Mouse (Mus musculus): ENCODE measurements at regions not wholly inside any gene's neighbourhood (a gene's known extent, or its start where the extent isn't known, plus 50 kb on each side); places are given as distances from the start of the nearest gene placed in this dataset.
A peak's percentile ranks its signal among the peaks of the same experiment; 100 is the strongest.

GRCm38 (mm10) chr9:61311604-61312003 is 60.6 kb upstream of the Tle3 start:
- H3K27me3 ChIP-seq (ENCODE audit: control insufficient read depth, insufficient read depth, low read length) = peaks cover 3% of the 10 kb centered on the region; the same call in 1 of the 2 replicates
- 64% methylated on average over 5 of the region's 5 CpGs for whole genome bisulfite sequencing
- no peak overlapping the region for H3K9ac ChIP-seq (ENCODE audit: low read length)
- no peak overlapping the region for H3K27ac ChIP-seq (ENCODE audit: low read length)
- ATAC-seq (ENCODE audit: insufficient read depth, low FRiP score) = no peak
- peaks cover 21% of the 10 kb centered on the region for H3K4me1 ChIP-seq (ENCODE audit: control insufficient read depth, insufficient read depth, low read length)
- H3K9me3 ChIP-seq (replicated peaks; ENCODE audit: control insufficient read depth, low read length) = no peaks in the 10 kb centered on the region
- H3K4me2 ChIP-seq (ENCODE audit: low read depth, low read length) = no peak overlapping the region
- no peak overlapping the region for H3K4me3 ChIP-seq (replicated peaks; ENCODE audit: low read length)
- no peaks in the 10 kb centered on the region for H3K36me3 ChIP-seq (ENCODE audit: control insufficient read depth, insufficient read depth, low read length)

GRCm38 (mm10) chr9:61314630-61315179 is 57.5 kb upstream of the Tle3 start:
- no peaks in the 10 kb centered on the region for H3K36me3 ChIP-seq (ENCODE audit: control insufficient read depth, insufficient read depth, low read length)
- WGBS = 45% methylated on average over 6 of the region's 6 CpGs
- H3K4me3 ChIP-seq (replicated peaks; ENCODE audit: low read length) = no peak overlapping the region
- no peak overlapping the region for H3K27ac ChIP-seq (ENCODE audit: low read length)
- no peak overlapping the region for H3K9ac ChIP-seq (ENCODE audit: low read length)
- no peaks in the 10 kb centered on the region for H3K9me3 ChIP-seq (replicated peaks; ENCODE audit: control insufficient read depth, low read length)
- no peak for ATAC-seq (ENCODE audit: insufficient read depth, low FRiP score)
- peaks cover 3% of the 10 kb centered on the region; the same call in 1 of the 2 replicates for H3K27me3 ChIP-seq (ENCODE audit: control insufficient read depth, insufficient read depth, low read length)
- peaks cover 21% of the 10 kb centered on the region for H3K4me1 ChIP-seq (ENCODE audit: control insufficient read depth, insufficient read depth, low read length)
- no peak overlapping the region for H3K4me2 ChIP-seq (ENCODE audit: low read depth, low read length)

- H3K4me3 ChIP-seq (replicated peaks; ENCODE audit: low read length) = no peak overlapping the region
- H3K9me3 ChIP-seq (replicated peaks; ENCODE audit: control insufficient read depth, low read length) = no peaks in the 10 kb centered on the region
- H3K27ac ChIP-seq (ENCODE audit: low read length) = peak overlapping the region; percentile 50
- H3K36me3 ChIP-seq (ENCODE audit: control insufficient read depth, insufficient read depth, low read length) = no peaks in the 10 kb centered on the region
- no peak overlapping the region for H3K4me2 ChIP-seq (ENCODE audit: low read depth, low read length)
- peak; percentile 63 for ATAC-seq (ENCODE audit: insufficient read depth, low FRiP score)
- WGBS = 36% methylated on average over 17 of the region's 17 CpGs
- no peak overlapping the region for H3K9ac ChIP-seq (ENCODE audit: low read length)
- peaks cover 21% of the 10 kb centered on the region for H3K4me1 ChIP-seq (ENCODE audit: control insufficient read depth, insufficient read depth, low read length)
- peaks cover 3% of the 10 kb centered on the region; the same call in 1 of the 2 replicates for H3K27me3 ChIP-seq (ENCODE audit: control insufficient read depth, insufficient read depth, low read length)
These were observed 56.5 kb upstream of the Tle3 start for GRCm38 (mm10) chr9:61315371-61316298.

GRCm38 (mm10) chr9:61316442-61316841 is 55.7 kb upstream of the Tle3 start:
- peak overlapping the region; percentile 50; the same call in 1 of the 2 replicates for H3K27ac ChIP-seq (ENCODE audit: low read length)
- H3K27me3 ChIP-seq (ENCODE audit: control insufficient read depth, insufficient read depth, low read length) = peaks cover 3% of the 10 kb centered on the region; the same call in 1 of the 2 replicates
- H3K4me1 ChIP-seq (ENCODE audit: control insufficient read depth, insufficient read depth, low read length) = peaks cover 21% of the 10 kb centered on the region
- no peak overlapping the region for H3K9ac ChIP-seq (ENCODE audit: low read length)
- H3K36me3 ChIP-seq (ENCODE audit: control insufficient read depth, insufficient read depth, low read length) = no peaks in the 10 kb centered on the region
- no peaks in the 10 kb centered on the region for H3K9me3 ChIP-seq (replicated peaks; ENCODE audit: control insufficient read depth, low read length)
- 37% methylated on average over 4 of the region's 4 CpGs for WGBS
- peak; percentile 29; the same call in 1 of the 2 replicates for ATAC-seq (ENCODE audit: insufficient read depth, low FRiP score)
- H3K4me3 ChIP-seq (replicated peaks; ENCODE audit: low read length) = no peak overlapping the region
- H3K4me2 ChIP-seq (ENCODE audit: low read depth, low read length) = no peak overlapping the region

- H3K4me2 ChIP-seq (ENCODE audit: low read depth, low read length) = no peak overlapping the region
- no peak overlapping the region for H3K27ac ChIP-seq (ENCODE audit: low read length)
- no peaks in the 10 kb centered on the region for H3K27me3 ChIP-seq (ENCODE audit: control insufficient read depth, insufficient read depth, low read length)
- no peak overlapping the region for H3K9ac ChIP-seq (ENCODE audit: low read length)
- ATAC-seq (ENCODE audit: insufficient read depth, low FRiP score) = no peak
- H3K36me3 ChIP-seq (ENCODE audit: control insufficient read depth, insufficient read depth, low read length) = no peaks in the 10 kb centered on the region
- no peaks in the 10 kb centered on the region for H3K9me3 ChIP-seq (replicated peaks; ENCODE audit: control insufficient read depth, low read length)
- H3K4me3 ChIP-seq (replicated peaks; ENCODE audit: low read length) = no peak overlapping the region
- H3K4me1 ChIP-seq (ENCODE audit: control insufficient read depth, insufficient read depth, low read length) = peaks cover 17% of the 10 kb centered on the region
- WGBS = 84% methylated on average over 6 of the region's 6 CpGs
These were observed 52.4 kb upstream of the Tle3 start for GRCm38 (mm10) chr9:61319721-61320120.

- WGBS = 74% methylated on average over 1 of the region's 1 CpGs
- Histone ChIP-seq H3K27me3 (ENCODE audit: control insufficient read depth, insufficient read depth, low read length) (no peaks in the 10 kb centered on the region), H3K4me2 (ENCODE audit: low read depth, low read length) (no peak overlapping the region), H3K27ac (ENCODE audit: low read length) (no peak overlapping the region), H3K9ac (ENCODE audit: low read length) (no peak overlapping the region), H3K4me3 (replicated peaks; ENCODE audit: low read length) (no peak overlapping the region), H3K9me3 (replicated peaks; ENCODE audit: control insufficient read depth, low read length) (no peaks in the 10 kb centered on the region), H3K36me3 (ENCODE audit: control insufficient read depth, insufficient read depth, low read length) (no peaks in the 10 kb centered on the region), H3K4me1 (ENCODE audit: control insufficient read depth, insufficient read depth, low read length) (peaks cover 10% of the 10 kb centered on the region)
- no peak for ATAC-seq (ENCODE audit: insufficient read depth, low FRiP score)
These were observed 50.9 kb upstream of the Tle3 start for GRCm38 (mm10) chr9:61321314-61321713.

GRCm38 (mm10) chr9:61321825-61322224 is 50.3 kb upstream of the Tle3 start:
- Histone ChIP-seq H3K27me3 (ENCODE audit: control insufficient read depth, insufficient read depth, low read length) (no peaks in the 10 kb centered on the region; the same call in 1 of the 2 replicates), H3K36me3 (ENCODE audit: control insufficient read depth, insufficient read depth, low read length) (no peaks in the 10 kb centered on the region), H3K4me3 (replicated peaks; ENCODE audit: low read length) (no peak overlapping the region), H3K4me1 (ENCODE audit: control insufficient read depth, insufficient read depth, low read length) (peaks cover 7% of the 10 kb centered on the region), H3K27ac (ENCODE audit: low read length) (no peak overlapping the region), H3K9ac (ENCODE audit: low read length) (no peak overlapping the region), H3K9me3 (replicated peaks; ENCODE audit: control insufficient read depth, low read length) (no peaks in the 10 kb centered on the region), H3K4me2 (ENCODE audit: low read depth, low read length) (no peak overlapping the region)
- WGBS = 44% methylated on average over 8 of the region's 8 CpGs
- ATAC-seq (ENCODE audit: insufficient read depth, low FRiP score) = no peak

- H3K27ac ChIP-seq (ENCODE audit: low read length) = no peak overlapping the region
- no peak for ATAC-seq (ENCODE audit: insufficient read depth, low FRiP score)
- 67% methylated on average over 11 of the region's 11 CpGs for WGBS
- no peaks in the 10 kb centered on the region; the same call in 1 of the 2 replicates for H3K27me3 ChIP-seq (ENCODE audit: control insufficient read depth, insufficient read depth, low read length)
- H3K9ac ChIP-seq (ENCODE audit: low read length) = no peak overlapping the region
- H3K36me3 ChIP-seq (ENCODE audit: control insufficient read depth, insufficient read depth, low read length) = no peaks in the 10 kb centered on the region
- H3K4me2 ChIP-seq (ENCODE audit: low read depth, low read length) = no peak overlapping the region
- no peaks in the 10 kb centered on the region for H3K9me3 ChIP-seq (replicated peaks; ENCODE audit: control insufficient read depth, low read length)
- H3K4me1 ChIP-seq (ENCODE audit: control insufficient read depth, insufficient read depth, low read length) = peaks cover 7% of the 10 kb centered on the region
- H3K4me3 ChIP-seq (replicated peaks; ENCODE audit: low read length) = no peak overlapping the region
These were observed 49.8 kb upstream of the Tle3 start for GRCm38 (mm10) chr9:61322333-61322732.

Measured in stomach, embryonic 16.5 days (tissue).